ENCODE assay signal across 19 mouse cellular contexts in genomic region chr15:93420596-93420995, GRCm38 (mm10). TPM values are rescaled to one million over a fixed set of nuclear protein-coding genes. Genes with fewer than 3 reads are reported as not detected.
DNase-seq lines count a peak whose midpoint lies in the region; ATAC-seq and TF ChIP-seq lines count a peak whose summit lies in the region.
"Had no signal": no experiment of that assay in that cellular context is flagged by ENCODE, and none has a peak within 500 bp of the region (broad histone marks: within the 10 kb centered on the region; RNA-seq: fewer than 3 reads in every experiment).

No protein-coding gene starts in this region.

- no peak overlapping the region for H3K9ac ChIP-seq in liver, embryonic 14.5 days (replicated peaks)
- no peak overlapping the region for H3K9ac ChIP-seq in liver, postnatal 0 days (replicated peaks)
- no peak overlapping the region for H3K9ac ChIP-seq in forebrain, embryonic 15.5 days (replicated peaks)
- H3K9ac ChIP-seq: hindbrain, embryonic 12.5 days; neural tube, embryonic 12.5 days; stomach, embryonic 15.5 days had no signal

- TF ChIP-seq EP300 in liver, embryonic 14.5 days (IDR thresholded peaks at IDR 0.05; ENCODE audit: low read depth), result no peak
- no peak for TF ChIP-seq EP300 in liver, postnatal 0 days (IDR thresholded peaks at IDR 0.05; ENCODE audit: low read depth)

- H3K27ac ChIP-seq in heart, embryonic 10.5 days, result no peak overlapping the region
- no peak overlapping the region for H3K27ac ChIP-seq in liver, embryonic 14.5 days
- H3K27ac ChIP-seq in liver, postnatal 0 days (ENCODE audit: low read depth), result no peak overlapping the region
- H3K27ac ChIP-seq in forebrain, embryonic 15.5 days (replicated peaks), result no peak overlapping the region
- H3K27ac ChIP-seq: hindbrain, embryonic 12.5 days; macrophage; neural tube, embryonic 12.5 days; stomach, embryonic 15.5 days had no signal

- H3K9me3 ChIP-seq in heart, embryonic 10.5 days, result no peaks in the 10 kb centered on the region
- H3K9me3 ChIP-seq in liver, embryonic 14.5 days (ENCODE audit: control insufficient read depth, low read length), result no peaks in the 10 kb centered on the region
- no peaks in the 10 kb centered on the region for H3K9me3 ChIP-seq in liver, postnatal 0 days (ENCODE audit: low read length)
- H3K9me3 ChIP-seq in forebrain, embryonic 15.5 days, result no peaks in the 10 kb centered on the region
- H3K9me3 ChIP-seq: hindbrain, embryonic 12.5 days; neural tube, embryonic 12.5 days; stomach, embryonic 15.5 days had no signal

- DNase-seq in adrenal gland, postnatal 36 days, result peak; percentile 5 to 11
- DNase-seq in adrenal gland, adult 8-10 months, result no peak
- peak; percentile 37 for DNase-seq in heart, postnatal 4 days
- no peak for DNase-seq in heart, embryonic 10.5 days (ENCODE audit: low spot score)
- no peak for DNase-seq in liver, embryonic 14.5 days (ENCODE audit: low read depth in 3 of 3, low spot score in 3 of 3)
- DNase-seq in liver, postnatal 0 days, result no peak
- peak; percentile 24 for DNase-seq in A20 (ENCODE audit: low read depth, low spot score)
- DNase-seq: cerebellum, adult 9-11 months; gastrocnemius, postnatal 10 days; layer of hippocampus, postnatal 36 days; right cerebral cortex, postnatal 14 days; thymus, postnatal 25 days had no signal

- H3K4me1 ChIP-seq in heart, embryonic 10.5 days, result no peaks in the 10 kb centered on the region
- H3K4me1 ChIP-seq in liver, embryonic 14.5 days (replicated peaks; ENCODE audit: control insufficient read depth in 2 of 2, insufficient read depth in 2 of 2, low read length in 1 of 2), result no peaks in the 10 kb centered on the region
- 0 out of 2 replicates have a peak, but pooled peaks cover 4% of the 10 kb centered on the region for H3K4me1 ChIP-seq in liver, postnatal 0 days (ENCODE audit: insufficient read depth)
- no peaks in the 10 kb centered on the region for H3K4me1 ChIP-seq in forebrain, embryonic 15.5 days
- H3K4me1 ChIP-seq: hindbrain, embryonic 12.5 days; neural tube, embryonic 12.5 days; stomach, embryonic 15.5 days had no signal

- H3K4me2 ChIP-seq in liver, embryonic 14.5 days (ENCODE audit: low read depth), result no peak overlapping the region
- H3K4me2 ChIP-seq in liver, postnatal 0 days (ENCODE audit: low read depth, low read length), result no peak overlapping the region
- H3K4me2 ChIP-seq in forebrain, embryonic 15.5 days (replicated peaks), result no peak overlapping the region
- H3K4me2 ChIP-seq: hindbrain, embryonic 12.5 days; midbrain, embryonic 11.5 days; neural tube, embryonic 12.5 days; stomach, embryonic 15.5 days had no signal

- H3K27me3 ChIP-seq in heart, embryonic 10.5 days (ENCODE audit: insufficient read depth, poor library complexity, severe bottlenecking), result no peaks in the 10 kb centered on the region
- H3K27me3 ChIP-seq in liver, embryonic 14.5 days (ENCODE audit: control insufficient read depth, insufficient read depth, low read length), result no peaks in the 10 kb centered on the region
- no peaks in the 10 kb centered on the region for H3K27me3 ChIP-seq in liver, postnatal 0 days (ENCODE audit: insufficient read depth, low read length)
- no peaks in the 10 kb centered on the region for H3K27me3 ChIP-seq in forebrain, embryonic 15.5 days
- H3K27me3 ChIP-seq: hindbrain, embryonic 12.5 days; neural tube, embryonic 12.5 days; stomach, embryonic 15.5 days had no signal

- ATAC-seq in liver, embryonic 14.5 days (ENCODE audit: insufficient read depth), result no peak
- no peak for ATAC-seq in liver, postnatal 0 days
- ATAC-seq in forebrain, embryonic 15.5 days (replicated peaks), result no peak
- ATAC-seq: inflammation-experienced regulatory T-cells, adult 6 months had no signal

- 79% methylated on average over 7 of the region's 7 CpGs for WGBS in heart, embryonic 10.5 days
- 74% methylated on average over 7 of the region's 7 CpGs for WGBS in liver, embryonic 14.5 days (ENCODE audit: insufficient replicate concordance)
- WGBS in liver, postnatal 0 days (ENCODE audit: insufficient replicate concordance), result 67% methylated on average over 7 of the region's 7 CpGs
- WGBS in forebrain, embryonic 15.5 days, result 89% methylated on average over 7 of the region's 7 CpGs

- TF ChIP-seq CTCF in liver, embryonic 14.5 days (IDR thresholded peaks at IDR 0.05; ENCODE audit: low read depth), result peak; percentile 39
- TF ChIP-seq CTCF in liver, postnatal 0 days (IDR thresholded peaks at IDR 0.05; ENCODE audit: low read depth), result no peak

- no peak overlapping the region for H3K4me3 ChIP-seq in heart, embryonic 10.5 days
- H3K4me3 ChIP-seq in liver, embryonic 14.5 days (ENCODE audit: insufficient read depth in 1 of 2, low read depth in 2 of 2, low read length in 2 of 2), result no peak overlapping the region
- H3K4me3 ChIP-seq in liver, postnatal 0 days (ENCODE audit: low read depth, low read length), result no peak overlapping the region
- no peak overlapping the region for H3K4me3 ChIP-seq in forebrain, embryonic 15.5 days
- H3K4me3 ChIP-seq: hindbrain, embryonic 12.5 days; neural tube, embryonic 12.5 days; stomach, embryonic 15.5 days had no signal

- peaks cover 42% of the 10 kb centered on the region for H3K36me3 ChIP-seq in heart, embryonic 10.5 days
- no peaks in the 10 kb centered on the region; the same call in 1 of the 2 replicates for H3K36me3 ChIP-seq in liver, embryonic 14.5 days (replicated peaks; ENCODE audit: control insufficient read depth, insufficient read depth, low read depth)
- peaks cover 16% of the 10 kb centered on the region; the same call in 1 of the 2 replicates for H3K36me3 ChIP-seq in liver, postnatal 0 days (replicated peaks; ENCODE audit: insufficient read depth, low read length)
- peaks cover 6% of the 10 kb centered on the region; the same call in 1 of the 2 replicates for H3K36me3 ChIP-seq in forebrain, embryonic 15.5 days

RNA-seq across cellular contexts. Expression of gene Pphln1, which starts 22.4 kb away (rescaled TPM):
- total RNA-seq in adrenal gland, postnatal 36 days (2021), result 10 to 100 TPM; 36.9 to 37.4 TPM
- 10 to 100 TPM; 39.6 to 42.8 (median 40.9) TPM for total RNA-seq in adrenal gland, adult 8-10 months (2022)
- 10 to 100 TPM; 35.1 to 36.6 TPM for total RNA-seq in heart, postnatal 4 days (2021)
- 58.7 and 64.8 TPM in 2 replicates for polyA plus RNA-seq in heart, embryonic 10.5 days (2016; fragmentation: Nextera tagmentation; extraction: Ambion mirVana)
- polyA plus RNA-seq in liver, embryonic 14.5 days (2012; rRNA removed), result 8.2 and 9.6 TPM in 2 replicates
- polyA plus RNA-seq in liver, embryonic 14.5 days (2014; fragmentation: Nextera tagmentation; extraction: Ambion mirVana), result 9.7 and 10.1 TPM in 2 replicates
- 8.6 and 11.3 TPM in 2 replicates for polyA plus RNA-seq in liver, postnatal 0 days (2015; fragmentation: Nextera tagmentation; extraction: Ambion mirVana)
- polyA plus RNA-seq in forebrain, embryonic 15.5 days (2015; fragmentation: Nextera tagmentation; extraction: Ambion mirVana), result 49.5 and 50.3 TPM in 2 replicates

RNA-seq across cellular contexts. Expression of gene Zcrb1, which starts 22.5 kb away (rescaled TPM):
- total RNA-seq in adrenal gland, postnatal 36 days (2021), result 10 to 100 TPM; 77.8 to 85.7 TPM
- total RNA-seq in adrenal gland, adult 8-10 months (2022), result 10 to 100 TPM; 71.0 to 99.5 (median 83.2) TPM
- total RNA-seq in heart, postnatal 4 days (2021), result 10 to 100 TPM; 80.4 to 81.1 TPM
- polyA plus RNA-seq in heart, embryonic 10.5 days (2016; fragmentation: Nextera tagmentation; extraction: Ambion mirVana), result 128 and 145 TPM in 2 replicates
- polyA plus RNA-seq in liver, embryonic 14.5 days (2012; rRNA removed), result 21.5 and 44.0 TPM in 2 replicates
- polyA plus RNA-seq in liver, embryonic 14.5 days (2014; fragmentation: Nextera tagmentation; extraction: Ambion mirVana), result 64.0 and 65.4 TPM in 2 replicates
- 55.1 and 58.8 TPM in 2 replicates for polyA plus RNA-seq in liver, postnatal 0 days (2015; fragmentation: Nextera tagmentation; extraction: Ambion mirVana)
- 153 and 157 TPM in 2 replicates for polyA plus RNA-seq in forebrain, embryonic 15.5 days (2015; fragmentation: Nextera tagmentation; extraction: Ambion mirVana)

Comparison
In these comparisons a context has a peak if more than half of its experiments do, and no peak if none do; other contexts are left out.
1. DNase-seq: peak in adrenal gland, postnatal 36 days (2 of 2), heart, postnatal 4 days (single experiment) and A20 (single experiment); none in adrenal gland, adult 8-10 months (single experiment), heart, embryonic 10.5 days (single experiment), liver, embryonic 14.5 days (0 of 3) and liver, postnatal 0 days (single experiment).